Mouse (Mus musculus) lung, embryonic 16.5 days (tissue): ENCODE data around the gene Pcdh7. TPM values are rescaled to one million over a fixed set of nuclear protein-coding genes. Genes with fewer than 3 reads are reported as not detected.
A peak's percentile ranks its signal among the peaks of the same experiment; 100 is the strongest.

Source experiments
- ATAC-seq: fragments of 200-750 bp; cut with Nextera tagmentation; 2 replicates; pipeline ENCODE4 v1.8.0; 2017; ENCODE audit warnings: low read depth, mild to moderate bottlenecking, moderate library complexity
- H3K27ac ChIP-seq: fragments of 300-500 bp; sonication (generic); 2 replicates; pipeline ENCODE4 v1.5.1; 2014; ENCODE audit warnings: mild to moderate bottlenecking, control low read depth, low read length
- H3K27me3 ChIP-seq: fragments of 300-500 bp; sonication (generic); 2 replicates; pipeline ENCODE4 v1.6.1; 2014; ENCODE audit warnings: low read depth, low read length, mixed read lengths; ENCODE audit not compliant: control insufficient read depth, insufficient read depth
- H3K36me3 ChIP-seq: fragments of 300-500 bp; sonication (generic); 2 replicates; pipeline ENCODE4 v1.6.1; 2014; ENCODE audit warnings: low read length; ENCODE audit not compliant: control insufficient read depth, insufficient read depth
- H3K4me1 ChIP-seq: fragments of 300-500 bp; sonication (generic); replicated peaks from 2 replicates; pipeline ENCODE4 v1.6.1; 2014; ENCODE audit warnings: low read length, mixed read lengths; ENCODE audit not compliant: control insufficient read depth, insufficient read depth
- H3K4me2 ChIP-seq: fragments of 300-500 bp; sonication (generic); 2 replicates; pipeline ENCODE4 v1.6.1; 2014; ENCODE audit warnings: low read depth, low read length, control low read depth
- H3K4me3 ChIP-seq: fragments of 300-500 bp; sonication (generic); 2 replicates; pipeline ENCODE4 v1.5.1; 2014; ENCODE audit warnings: mild to moderate bottlenecking, low read length, control low read depth
- H3K9ac ChIP-seq: fragments of 300-500 bp; sonication (generic); 2 replicates; pipeline ENCODE4 v1.6.1; 2014; ENCODE audit warnings: low read length, control low read depth
- H3K9me3 ChIP-seq: fragments of 300-500 bp; sonication (generic); 2 replicates; pipeline ENCODE4 v1.6.1; 2016; ENCODE audit warnings: low read length; ENCODE audit not compliant: control insufficient read depth
- WGBS: fragments of 180-500 bp; shearing (Covaris S2); extraction: QIAGEN DNeasy Blood & Tissue Kit; methylation state at CpG from one replicate; pipeline ENCODE4 v1.1.7; 2014; 5-methylcytosine and 5-hydroxymethylcytosine counted together
- polyA plus RNA-seq: library from polyadenylated mRNA; unstranded; fragments of >200 nt; fragmentation: Nextera tagmentation; extraction: Ambion mirVana; gene quantifications from 2 replicates; pipeline ENCODE4 v1.2.1, GENCODE M21; 2015

Pcdh7 gene
- polyA plus RNA-seq, 1 experiment from 2014 or later, result 2.8 TPM

GRCm38 (mm10) chr5:57964201-57964600 is 246.4 kb downstream of the Pcdh7 start:
- WGBS, result 91% methylated on average over 4 of the region's 4 CpGs
- Histone ChIP-seq H3K9ac (no peak overlapping the region), H3K4me1 (no peaks in the 10 kb centered on the region), H3K36me3 (no peaks in the 10 kb centered on the region), H3K27ac (no peak overlapping the region), H3K9me3 (no peaks in the 10 kb centered on the region), H3K4me2 (no peak overlapping the region), H3K27me3 (no peaks in the 10 kb centered on the region), H3K4me3 (no peak overlapping the region)
- ATAC-seq, result no peak

- H3K27ac ChIP-seq, result no peak overlapping the region
- 80% methylated on average over 2 of the region's 2 CpGs for WGBS
- no peaks in the 10 kb centered on the region for H3K9me3 ChIP-seq
- H3K9ac ChIP-seq, result no peak overlapping the region
- no peaks in the 10 kb centered on the region for H3K27me3 ChIP-seq
- H3K36me3 ChIP-seq, result no peaks in the 10 kb centered on the region
- no peak for ATAC-seq
- no peak overlapping the region for H3K4me2 ChIP-seq
- H3K4me3 ChIP-seq, result no peak overlapping the region
- no peaks in the 10 kb centered on the region for H3K4me1 ChIP-seq
Measured at GRCm38 (mm10) chr5:57993584-57993983, 275.8 kb downstream of the Pcdh7 start.

GRCm38 (mm10) chr5:58021331-58021730 is 303.6 kb downstream of the Pcdh7 start:
- Histone ChIP-seq H3K4me2 (no peak overlapping the region), H3K9ac (no peak overlapping the region), H3K9me3 (no peaks in the 10 kb centered on the region), H3K4me1 (no peaks in the 10 kb centered on the region; the same call in 1 of the 2 replicates), H3K27me3 (no peaks in the 10 kb centered on the region), H3K4me3 (no peak overlapping the region), H3K27ac (no peak overlapping the region), H3K36me3 (no peaks in the 10 kb centered on the region)
- ATAC-seq, result no peak
- 81% methylated on average over 2 of the region's 2 CpGs for WGBS

- H3K27me3 ChIP-seq, result no peaks in the 10 kb centered on the region
- ATAC-seq, result no peak; the same call in 1 of the 2 replicates
- 41% methylated on average over 7 of the region's 7 CpGs for WGBS
- no peaks in the 10 kb centered on the region for H3K9me3 ChIP-seq
- H3K4me1 ChIP-seq, result no peaks in the 10 kb centered on the region; the same call in 1 of the 2 replicates
- H3K4me3 ChIP-seq, result no peak overlapping the region
- H3K4me2 ChIP-seq, result 0 out of 2 replicates have a peak overlapping the region, but pooled peaks have one; percentile 20
- H3K9ac ChIP-seq, result no peak overlapping the region
- H3K27ac ChIP-seq, result peak overlapping the region; percentile 43
- no peaks in the 10 kb centered on the region for H3K36me3 ChIP-seq
Measured at GRCm38 (mm10) chr5:58025123-58025522, 307.4 kb downstream of the Pcdh7 start.

GRCm38 (mm10) chr5:58025759-58026158 is 308.0 kb downstream of the Pcdh7 start:
- Histone ChIP-seq H3K9ac (no peak overlapping the region), H3K36me3 (no peaks in the 10 kb centered on the region), H3K4me3 (no peak overlapping the region), H3K27ac (no peak overlapping the region; the same call in 1 of the 2 replicates), H3K4me1 (no peaks in the 10 kb centered on the region; the same call in 1 of the 2 replicates), H3K27me3 (no peaks in the 10 kb centered on the region), H3K4me2 (0 out of 2 replicates have a peak overlapping the region, but pooled peaks have one; percentile 20), H3K9me3 (no peaks in the 10 kb centered on the region)
- peak; percentile 87 for ATAC-seq
- 30% methylated on average over 8 of the region's 8 CpGs for WGBS

- 52% methylated on average over 3 of the region's 3 CpGs for WGBS
- no peak for ATAC-seq
- Histone ChIP-seq H3K4me2 (no peak overlapping the region), H3K4me1 (no peaks in the 10 kb centered on the region), H3K9ac (no peak overlapping the region), H3K27ac (no peak overlapping the region), H3K36me3 (no peaks in the 10 kb centered on the region), H3K27me3 (no peaks in the 10 kb centered on the region), H3K9me3 (no peaks in the 10 kb centered on the region), H3K4me3 (no peak overlapping the region)
Measured at GRCm38 (mm10) chr5:58039875-58040274, 322.1 kb downstream of the Pcdh7 start.

GRCm38 (mm10) chr5:58044216-58044615 is 326.4 kb downstream of the Pcdh7 start:
- Histone ChIP-seq H3K9me3 (no peaks in the 10 kb centered on the region), H3K9ac (no peak overlapping the region), H3K27ac (no peak overlapping the region), H3K4me1 (no peaks in the 10 kb centered on the region), H3K4me3 (no peak overlapping the region), H3K36me3 (no peaks in the 10 kb centered on the region), H3K27me3 (no peaks in the 10 kb centered on the region), H3K4me2 (no peak overlapping the region)
- 37% methylated on average over 4 of the region's 4 CpGs for WGBS
- ATAC-seq, result no peak

GRCm38 (mm10) chr5:58081054-58081453 is 363.3 kb downstream of the Pcdh7 start:
- 58% methylated on average over 4 of the region's 4 CpGs for WGBS
- Histone ChIP-seq H3K4me1 (no peaks in the 10 kb centered on the region), H3K4me3 (no peak overlapping the region), H3K27me3 (no peaks in the 10 kb centered on the region), H3K27ac (no peak overlapping the region), H3K9me3 (no peaks in the 10 kb centered on the region), H3K4me2 (no peak overlapping the region), H3K36me3 (no peaks in the 10 kb centered on the region), H3K9ac (no peak overlapping the region)
- ATAC-seq, result no peak

GRCm38 (mm10) chr5:58082230-58082629 is 364.5 kb downstream of the Pcdh7 start:
- Histone ChIP-seq H3K9me3 (no peaks in the 10 kb centered on the region), H3K27me3 (no peaks in the 10 kb centered on the region), H3K27ac (no peak overlapping the region), H3K4me1 (no peaks in the 10 kb centered on the region), H3K9ac (no peak overlapping the region), H3K36me3 (no peaks in the 10 kb centered on the region), H3K4me2 (no peak overlapping the region), H3K4me3 (no peak overlapping the region)
- ATAC-seq, result no peak
- 81% methylated on average over 2 of the region's 2 CpGs for WGBS

GRCm38 (mm10) chr5:58083056-58083455 is 365.3 kb downstream of the Pcdh7 start:
- no peak overlapping the region for H3K4me2 ChIP-seq
- no peaks in the 10 kb centered on the region for H3K4me1 ChIP-seq
- H3K27me3 ChIP-seq, result no peaks in the 10 kb centered on the region
- 55% methylated on average over 3 of the region's 3 CpGs for WGBS
- no peak overlapping the region for H3K9ac ChIP-seq
- H3K36me3 ChIP-seq, result no peaks in the 10 kb centered on the region
- no peak overlapping the region for H3K27ac ChIP-seq
- no peak for ATAC-seq
- no peaks in the 10 kb centered on the region for H3K9me3 ChIP-seq
- H3K4me3 ChIP-seq, result no peak overlapping the region
